Mouse (Mus musculus): Measurements from ENCODE around the gene Grem2.

Gene Grem2

DNA sequence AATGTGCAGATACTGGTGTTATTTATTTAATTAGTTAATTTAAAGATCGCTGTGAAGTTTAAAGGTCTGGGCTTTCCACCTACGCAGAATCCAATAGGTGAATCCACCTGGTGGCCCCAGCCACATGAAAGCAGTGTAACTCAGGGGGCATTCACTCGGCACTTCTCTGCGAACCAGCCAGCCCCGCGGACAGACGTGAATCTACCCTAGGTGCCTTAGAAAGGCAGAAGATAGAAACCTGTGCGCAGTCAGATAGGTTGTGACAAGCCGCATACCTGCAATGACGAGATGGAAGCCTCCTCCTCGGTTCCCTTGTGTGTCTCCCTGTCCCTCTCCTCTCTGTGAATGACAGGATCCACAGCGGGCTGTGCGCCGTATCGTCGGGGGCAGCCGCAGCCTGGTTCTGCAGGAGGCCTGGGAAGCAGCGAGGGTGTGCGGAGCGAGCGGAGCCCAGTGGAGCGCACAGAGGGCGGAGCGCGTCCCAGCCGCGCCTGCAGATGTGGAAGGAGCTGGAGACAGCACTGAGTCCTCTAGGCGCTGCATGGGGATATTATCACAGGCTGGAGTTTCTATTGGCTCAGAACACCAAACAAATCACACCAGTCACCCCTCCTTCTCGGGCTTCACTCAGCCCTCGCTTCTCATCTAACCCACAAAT is at the start of gene Grem2:
Gene Grem2, minus strand, starts transcription at position 522 of the 658 bp plus-strand sequence.
- DNase-seq (ENCODE audit: low read depth, low spot score), result peak; percentile 61

DNA sequence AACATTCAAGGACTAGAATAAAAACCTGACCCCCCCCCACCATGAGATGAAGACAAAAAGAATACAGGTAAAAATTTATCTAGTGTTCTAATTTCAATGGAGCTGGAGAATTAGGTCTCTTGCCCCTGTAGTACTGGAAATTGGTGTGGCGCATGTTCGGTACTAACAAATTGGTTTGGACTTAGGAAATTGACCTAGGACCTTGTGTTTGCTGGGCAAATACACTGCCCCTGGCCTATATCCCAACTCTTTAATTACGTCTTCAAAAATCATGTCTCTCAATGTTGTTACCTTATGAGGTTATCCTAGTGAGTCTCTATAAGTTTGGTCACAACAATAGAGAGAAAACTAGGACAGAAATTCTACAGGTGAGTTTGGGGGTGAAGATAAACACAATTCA is 38.2 kb upstream of the Grem2 start:
- DNase-seq (ENCODE audit: low read depth, low spot score), result no peak

DNA sequence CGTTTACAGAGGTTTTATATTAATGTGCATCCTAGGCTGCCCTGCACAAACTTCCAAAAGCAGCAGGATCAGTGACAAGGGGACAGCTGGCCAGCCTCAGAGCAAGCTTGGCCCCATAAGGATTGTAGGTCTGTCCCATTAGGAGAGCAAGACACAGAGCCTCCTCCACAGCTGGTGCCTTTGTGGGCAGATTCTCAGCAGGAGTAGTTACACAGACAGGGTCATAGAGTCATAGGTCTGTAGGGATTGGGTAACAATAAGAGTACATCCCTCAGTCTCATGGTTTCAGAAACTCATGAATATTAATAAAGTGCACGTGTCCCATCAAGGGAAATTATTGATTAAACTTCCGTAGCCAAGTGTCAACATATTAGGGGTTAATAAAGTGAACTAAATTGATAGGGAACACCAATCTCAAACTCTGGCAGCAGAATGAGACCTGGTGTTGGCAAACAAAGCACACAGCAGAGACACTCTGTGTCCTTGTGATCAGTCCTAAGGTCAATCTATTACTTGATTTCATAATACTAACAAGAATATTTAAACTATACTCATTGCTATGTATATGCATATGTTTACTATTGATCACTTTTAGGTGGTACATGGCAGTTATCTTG is 9.5 kb upstream of the Grem2 start:
- DNase-seq (ENCODE audit: low read depth, low spot score), result no peak

DNA sequence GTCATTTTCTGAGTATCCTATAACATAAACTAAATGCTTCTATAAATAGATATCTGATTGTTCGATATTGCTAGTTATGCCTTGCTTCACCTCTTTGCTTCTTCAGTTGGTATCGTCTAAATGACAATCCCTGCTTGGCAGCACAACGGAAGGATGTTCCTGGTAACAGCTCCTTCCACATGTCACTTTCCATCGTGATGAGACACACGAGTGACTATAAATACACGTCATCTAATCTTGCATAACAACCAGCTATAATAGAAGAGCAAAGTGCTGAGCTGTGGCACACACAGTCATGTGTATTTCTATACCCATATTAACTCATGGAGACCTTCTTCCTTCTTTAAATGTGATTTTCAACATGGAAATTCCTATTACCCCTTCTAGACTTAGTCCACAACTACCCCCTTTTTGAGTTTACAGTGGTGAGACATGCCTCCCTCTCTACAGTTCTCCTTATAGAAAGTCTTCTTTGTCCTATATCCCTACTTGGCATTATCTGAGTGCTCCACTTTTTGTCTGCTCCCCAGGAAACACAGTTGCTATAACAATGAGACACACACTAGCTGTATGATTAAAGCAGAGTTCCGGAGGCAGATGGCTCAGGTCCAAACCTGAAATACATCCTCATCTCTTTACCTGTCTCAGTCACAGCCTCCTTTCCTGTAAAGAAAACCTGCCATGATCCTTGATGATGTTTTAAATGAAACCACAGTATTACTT is 8.0 kb upstream of the Grem2 start:
- DNase-seq (ENCODE audit: low read depth, low spot score), result no peak

DNA sequence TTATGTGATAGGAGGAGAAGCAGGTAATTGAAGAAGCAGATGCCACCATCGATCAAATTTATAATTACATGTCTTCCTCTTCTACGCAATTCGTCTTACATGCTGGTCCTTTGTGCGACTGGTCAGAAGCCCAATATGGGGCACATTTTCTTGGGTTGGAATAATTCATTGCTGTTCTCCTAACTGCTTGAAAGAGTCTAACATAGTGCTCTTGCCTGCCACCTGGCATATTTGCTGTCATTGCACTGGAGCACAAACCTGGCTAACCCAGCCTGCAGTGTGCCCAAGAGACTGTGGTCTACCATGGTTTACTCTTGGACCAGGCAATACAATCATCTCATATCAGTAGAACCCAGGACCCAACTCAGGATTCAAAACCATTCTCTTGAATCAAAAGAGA is 2.7 kb downstream of the Grem2 start:
- no peak for DNase-seq (ENCODE audit: low read depth, low spot score)

DNA sequence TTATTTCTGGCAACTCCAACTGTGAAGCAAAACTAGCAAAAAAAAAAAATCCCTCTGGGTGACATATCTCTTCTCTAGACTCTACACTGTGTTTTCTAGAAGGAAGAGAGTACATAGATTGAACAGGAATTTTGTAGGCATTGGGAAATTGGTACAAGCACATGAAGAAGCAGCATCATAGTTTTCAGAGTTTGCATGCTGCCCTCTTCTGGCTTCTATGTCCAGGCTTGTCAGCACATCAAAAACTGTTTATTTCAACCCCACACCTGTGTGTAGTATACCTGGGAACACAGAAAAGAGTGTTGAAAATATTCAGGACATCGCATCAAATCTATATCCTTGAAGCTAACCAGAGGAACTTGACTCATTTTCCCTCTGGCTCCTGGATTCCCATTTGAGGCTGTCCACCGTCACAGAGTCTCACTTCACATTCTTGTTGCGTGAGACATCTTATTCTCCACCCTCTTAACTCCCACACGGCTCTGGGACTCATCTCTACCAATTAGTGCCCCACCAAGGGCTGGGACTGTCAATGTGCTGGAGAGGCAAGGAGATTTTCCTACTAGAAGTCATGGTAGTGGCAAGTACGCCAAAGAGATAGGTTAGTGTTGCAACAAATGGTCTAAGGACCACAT is 3.3 kb downstream of the Grem2 start:
- no peak for DNase-seq (ENCODE audit: low read depth, low spot score)

DNA sequence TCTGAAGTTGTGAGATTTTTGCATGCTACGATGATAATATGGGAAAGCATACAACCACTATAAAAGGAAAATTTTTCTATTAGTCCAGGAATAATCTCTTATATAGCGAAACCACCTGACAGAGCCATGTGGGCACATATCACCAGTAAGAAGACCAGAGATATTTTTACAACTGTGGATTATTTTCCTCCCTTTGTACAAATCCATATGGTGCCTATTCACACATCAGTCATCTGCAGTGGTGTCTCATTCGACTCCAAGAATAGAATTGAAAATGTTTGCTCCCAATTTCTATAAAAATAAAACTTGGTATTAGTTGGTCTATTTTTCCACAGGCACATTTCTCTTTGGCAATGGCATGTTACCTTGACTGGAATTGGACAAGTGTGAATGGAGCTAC is 11.8 kb downstream of the Grem2 start:
- no peak for DNase-seq (ENCODE audit: low read depth, low spot score)

DNA sequence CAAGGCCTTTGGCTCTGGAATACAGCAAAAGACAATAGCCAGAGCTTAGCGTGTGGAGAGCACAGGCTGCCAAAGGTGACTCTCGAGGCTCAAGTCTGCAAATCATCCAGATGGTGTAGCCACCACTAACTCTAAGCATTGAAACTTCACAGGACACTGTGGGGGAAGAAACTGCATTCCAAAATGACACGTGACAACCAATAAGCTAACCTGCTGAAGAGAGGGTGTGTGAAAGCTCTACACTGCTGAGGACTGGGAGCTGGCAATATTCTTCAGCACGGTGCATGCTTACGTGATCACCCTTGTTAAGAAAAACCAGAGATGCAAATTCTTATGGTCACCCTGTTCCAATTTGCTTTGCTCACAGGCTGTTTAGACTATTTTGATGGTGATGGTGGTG is 13.4 kb downstream of the Grem2 start:
- DNase-seq (ENCODE audit: low read depth, low spot score), result no peak

DNA sequence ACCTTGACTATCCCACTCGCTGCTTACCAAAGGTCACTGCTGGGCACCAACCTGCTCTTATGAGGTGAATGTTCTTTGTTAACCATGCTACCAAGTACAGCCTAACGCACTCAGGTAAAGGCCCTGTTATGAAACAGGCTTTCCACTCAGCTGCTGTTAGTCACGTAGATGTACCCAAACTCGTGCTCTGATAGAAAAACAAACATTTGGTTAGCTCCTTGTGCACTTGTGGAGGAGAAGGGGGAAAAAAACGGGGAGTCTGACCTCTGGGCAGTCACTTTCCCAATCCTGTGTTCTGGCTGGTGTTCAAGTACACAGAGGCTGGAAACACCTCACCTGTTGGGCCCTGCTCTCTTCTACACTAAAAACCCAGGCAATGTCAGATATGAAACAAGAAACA is 14.0 kb downstream of the Grem2 start:
- no peak for DNase-seq (ENCODE audit: low read depth, low spot score)

DNA sequence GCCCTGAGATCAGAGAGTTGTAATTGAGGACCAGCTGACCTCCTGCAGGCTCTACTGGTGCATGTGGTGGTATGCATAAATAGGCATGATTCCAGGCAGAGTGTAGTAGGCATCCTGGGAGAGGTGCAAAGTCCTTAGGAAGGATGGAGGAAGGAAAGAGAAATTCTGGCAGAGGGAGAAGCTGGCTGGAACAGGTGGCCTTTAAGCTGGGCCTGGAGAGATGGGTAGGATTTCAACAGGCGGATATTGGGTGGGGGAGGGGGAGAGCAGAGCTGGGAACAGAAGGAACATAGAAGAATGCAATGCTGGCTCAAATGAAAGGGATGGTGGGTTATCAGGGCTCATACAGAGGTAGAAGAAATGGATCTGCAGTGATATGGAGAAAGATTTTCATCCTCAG is 18.9 kb downstream of the Grem2 start:
- DNase-seq (ENCODE audit: low read depth, low spot score), result no peak

DNA sequence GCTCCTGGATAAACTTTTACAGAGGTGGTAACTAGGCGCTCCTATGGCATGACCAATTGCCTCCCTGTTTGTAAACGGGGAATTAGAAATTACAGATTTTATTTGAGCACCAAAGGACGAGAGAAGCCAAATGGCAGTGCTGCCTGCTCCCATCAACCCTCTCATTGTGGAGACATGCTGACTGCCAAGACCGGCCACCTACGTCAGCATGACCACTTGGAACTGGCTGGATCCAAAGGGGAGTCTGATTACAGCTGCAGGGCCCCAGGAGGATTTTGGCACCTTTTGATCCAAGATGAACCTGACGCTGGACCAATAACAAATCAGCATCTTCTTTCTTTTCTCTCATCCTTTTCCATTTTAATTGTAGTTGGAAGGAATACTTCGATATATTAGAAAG is 29.1 kb downstream of the Grem2 start:
- DNase-seq (ENCODE audit: low read depth, low spot score), result no peak

DNA sequence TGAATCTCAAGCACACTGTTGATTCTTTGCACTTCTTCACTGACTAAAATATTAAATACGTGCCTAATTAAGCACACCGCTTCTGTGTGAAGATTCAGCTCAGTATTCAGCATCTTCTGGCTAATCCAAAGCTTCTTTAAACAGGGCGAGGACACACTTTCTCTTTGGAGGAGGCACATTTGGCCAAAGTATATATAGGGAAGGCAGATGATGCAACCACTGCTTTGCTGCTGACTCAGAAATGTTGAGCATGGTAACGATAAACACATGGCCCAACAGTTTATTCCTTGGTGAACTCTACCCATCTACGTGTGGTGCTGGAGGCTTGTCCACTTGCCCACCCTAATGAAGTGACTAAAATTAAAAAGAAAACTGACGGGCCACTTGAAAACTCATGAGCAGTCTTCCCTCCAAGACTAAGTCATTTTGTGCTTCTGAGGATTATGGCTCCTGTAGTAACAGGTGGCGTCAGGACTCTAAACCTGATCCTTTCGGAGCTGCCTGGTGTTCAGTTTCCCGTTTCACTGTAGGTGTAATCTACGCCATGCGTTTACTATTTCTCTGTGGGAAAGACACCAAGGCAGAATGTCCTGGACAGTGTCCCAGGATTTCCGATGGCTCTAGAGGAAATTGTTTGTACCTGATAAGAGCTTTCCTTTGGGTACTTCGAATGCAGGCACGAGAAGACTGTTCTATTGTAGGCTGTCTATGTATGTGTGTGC is 32.8 kb downstream of the Grem2 start:
- DNase-seq (ENCODE audit: low read depth, low spot score), result no peak

DNA sequence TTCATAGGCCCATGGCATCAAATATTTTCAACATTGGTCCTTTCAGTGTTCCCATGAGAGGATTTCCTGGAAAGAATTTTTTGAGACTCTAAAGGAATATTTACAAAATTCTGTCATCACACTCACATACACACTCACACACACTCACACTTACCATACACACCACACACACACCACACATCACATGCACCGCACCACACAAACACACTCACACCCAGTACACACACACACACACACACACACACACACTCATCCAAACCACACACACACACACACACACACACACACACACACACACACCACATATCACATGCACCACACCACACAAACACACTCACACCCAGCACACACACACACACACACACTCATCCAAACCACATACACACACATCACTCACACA is 33.5 kb downstream of the Grem2 start:
- DNase-seq (ENCODE audit: low read depth, low spot score), result no peak

DNA sequence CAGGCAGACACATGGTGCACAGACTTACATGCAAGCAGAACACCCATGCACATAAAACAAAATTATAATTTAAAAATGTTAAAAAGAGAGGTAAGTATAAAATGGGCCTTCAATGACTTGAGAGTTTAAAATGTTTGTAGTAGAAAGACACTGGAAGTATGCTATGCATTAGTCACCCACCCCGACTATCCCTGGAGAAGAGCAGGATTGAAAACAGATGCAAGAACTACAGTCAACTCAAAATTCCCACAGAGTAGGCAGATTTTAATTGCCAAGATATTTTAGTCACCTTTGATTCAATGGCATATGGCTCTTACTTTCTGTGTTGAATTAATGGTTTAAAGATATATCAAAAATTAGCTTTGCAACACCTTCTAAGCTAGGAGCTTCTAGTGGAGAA is 39.1 kb downstream of the Grem2 start:
- DNase-seq (ENCODE audit: low read depth, low spot score), result no peak

DNA sequence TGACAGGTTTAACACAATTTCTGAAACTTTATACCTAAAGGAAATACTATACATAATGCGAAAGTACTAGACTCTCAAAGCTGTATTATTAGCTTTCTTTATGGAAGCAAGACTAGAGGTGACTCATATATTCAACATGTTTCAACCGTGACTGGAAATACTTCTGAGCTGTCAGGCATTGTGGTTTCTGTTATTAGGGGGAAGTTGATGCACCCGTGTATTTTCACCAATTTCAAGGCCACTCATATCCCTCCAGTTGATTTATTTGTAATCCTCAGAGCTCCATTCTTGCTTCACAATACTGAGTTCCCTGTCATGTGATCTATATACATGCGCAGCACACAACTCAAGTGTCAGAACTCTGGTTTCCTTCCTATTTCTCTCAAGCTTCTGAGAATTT is 46.4 kb downstream of the Grem2 start:
- no peak for DNase-seq (ENCODE audit: low read depth, low spot score)

DNA sequence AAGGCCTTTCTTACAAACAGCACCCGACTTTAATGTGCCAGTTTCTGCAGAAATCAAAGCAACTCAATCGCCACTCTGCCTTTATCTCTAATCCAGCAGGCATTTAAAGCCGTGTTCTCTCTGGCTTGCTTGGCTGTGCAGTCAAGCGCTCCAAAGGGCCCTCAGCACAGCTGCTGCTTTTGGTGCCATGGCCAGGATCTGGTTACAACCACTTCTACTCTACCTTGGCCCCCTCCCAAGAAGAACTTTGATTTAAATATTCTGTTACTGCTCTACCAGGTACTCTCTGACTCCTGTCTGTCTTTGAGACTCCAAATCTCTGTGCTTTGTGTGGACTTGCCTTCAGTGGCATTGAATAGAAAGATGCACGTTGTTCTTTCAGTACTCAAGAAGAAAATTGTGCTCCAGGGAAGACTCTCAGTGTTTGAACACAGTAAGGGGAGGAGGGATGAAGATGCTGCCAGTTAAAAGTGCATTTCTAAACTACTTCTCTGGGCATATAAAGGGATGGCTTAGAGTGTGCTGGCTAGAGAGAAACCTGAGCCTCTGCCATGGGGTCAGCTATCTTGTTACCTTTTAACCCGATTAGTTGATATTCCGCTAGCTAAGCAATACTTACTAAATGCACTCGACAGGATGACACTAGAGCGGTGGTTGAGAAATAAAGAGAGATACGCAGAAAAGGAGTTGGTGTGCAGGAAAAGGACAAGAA is 61.1 kb downstream of the Grem2 start:
- DNase-seq (ENCODE audit: low read depth, low spot score), result no peak

DNA sequence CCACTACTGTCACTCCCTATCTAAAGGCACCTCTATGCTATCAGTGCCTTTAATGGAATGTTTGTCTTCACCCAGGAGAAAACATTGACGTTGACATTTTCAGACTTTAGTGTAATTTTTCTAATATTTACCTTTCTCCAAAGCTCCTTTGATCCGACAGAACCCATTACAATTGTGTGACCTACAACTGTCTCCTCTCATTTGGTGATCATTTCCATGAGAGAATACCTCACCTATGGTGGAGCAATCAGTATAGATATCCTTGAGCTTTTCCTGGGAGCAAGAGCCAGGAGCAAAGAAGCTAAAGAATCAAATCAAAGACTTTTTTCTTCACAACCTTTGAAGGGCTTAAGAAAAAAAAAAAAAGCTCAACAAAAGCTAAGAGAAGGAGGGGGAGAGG is 65.4 kb downstream of the Grem2 start:
- no peak for DNase-seq (ENCODE audit: low read depth, low spot score)

DNA sequence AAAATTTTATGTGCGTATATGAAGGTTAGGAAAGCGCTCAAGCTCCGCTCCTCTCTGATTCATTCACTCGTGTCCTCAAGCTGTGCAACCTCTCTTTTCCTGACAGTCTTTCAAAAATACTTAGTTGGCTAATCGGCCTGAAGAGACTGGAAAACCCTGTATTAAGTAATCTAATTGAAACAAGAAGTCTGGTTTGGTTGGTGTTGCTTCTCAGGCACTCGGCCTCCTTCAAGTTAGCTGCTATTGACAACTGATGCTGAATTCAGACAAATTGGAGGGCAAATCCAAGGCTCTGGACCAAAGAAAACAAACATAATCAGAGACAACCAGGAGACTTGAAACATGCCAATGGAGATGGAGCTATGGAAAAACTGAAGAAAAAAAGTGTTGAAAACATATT is 76.8 kb downstream of the Grem2 start:
- DNase-seq (ENCODE audit: low read depth, low spot score), result no peak

DNA sequence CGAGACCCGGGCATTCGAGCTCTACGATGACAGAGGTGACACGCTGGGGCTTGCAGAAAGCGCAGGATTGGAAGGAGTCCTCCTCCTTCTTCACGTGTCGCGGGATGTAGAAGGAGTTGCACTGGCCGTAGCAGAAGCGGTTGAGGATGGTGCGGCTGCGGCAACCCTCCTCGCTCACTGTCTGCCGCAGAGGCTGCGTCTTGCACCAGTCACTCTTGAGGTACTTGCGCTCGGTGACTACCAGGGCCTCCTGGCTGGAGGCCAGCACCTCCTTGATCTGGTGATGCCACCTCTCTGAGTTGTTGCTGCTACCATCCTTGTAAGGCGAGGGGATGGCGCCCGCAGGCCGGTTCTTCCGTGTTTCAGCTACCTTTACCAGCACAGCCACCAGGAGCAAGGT is 84.8 kb downstream of the Grem2 start:
- DNase-seq (ENCODE audit: low read depth, low spot score), result no peak

DNA sequence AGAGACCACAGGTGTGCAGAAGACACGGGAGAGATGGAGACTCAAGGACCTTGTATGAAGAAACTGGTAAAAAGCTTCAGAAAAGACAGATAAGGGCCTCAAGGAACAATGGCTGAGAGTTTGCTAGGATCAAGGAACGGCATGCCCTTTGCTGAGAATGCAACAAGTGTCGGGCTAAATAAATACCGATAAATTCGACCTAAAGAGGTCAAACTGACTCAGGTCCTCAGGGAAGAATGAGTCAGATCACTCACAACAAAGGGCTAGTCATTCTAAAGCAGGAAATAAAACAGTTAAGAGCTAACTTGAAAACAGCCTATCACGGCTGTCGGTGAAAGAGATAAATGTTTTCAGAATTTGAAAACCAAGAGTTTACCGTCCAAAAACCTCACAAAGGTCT is 95.1 kb downstream of the Grem2 start:
- DNase-seq (ENCODE audit: low read depth, low spot score), result no peak

DNA sequence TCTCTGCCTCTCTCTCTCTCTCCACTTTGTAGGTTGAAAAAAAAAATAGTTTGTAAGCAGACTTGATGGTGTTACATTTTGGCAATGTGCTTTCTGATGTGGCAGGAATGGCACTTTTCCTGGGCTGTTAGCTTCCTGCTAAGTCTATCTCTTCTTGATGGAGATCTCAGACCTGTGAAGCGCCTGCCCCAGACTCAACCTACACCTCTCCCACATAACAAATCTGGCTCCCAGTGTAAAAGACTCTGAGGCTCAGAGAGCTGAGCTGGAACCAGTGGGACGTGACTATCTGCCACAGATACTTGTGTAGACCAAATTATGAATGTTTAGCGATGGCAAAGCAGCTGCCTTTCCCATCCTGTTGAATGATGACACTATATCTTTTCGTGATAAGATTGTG is 109.8 kb downstream of the Grem2 start:
- no peak for DNase-seq (ENCODE audit: low read depth, low spot score)
